Mouse (Mus musculus) 3134 (cell line): ENCODE results near the gene Csnk1g1.

Experiments
- DNase-seq: peaks from one replicate; pipeline ENCODE4 v3.0.0-alpha.2; 2011; ENCODE audit warnings: low spot score; ENCODE audit not compliant: insufficient read length; ENCODE audit errors: extremely low read depth

The Csnk1g1 gene

DNA sequence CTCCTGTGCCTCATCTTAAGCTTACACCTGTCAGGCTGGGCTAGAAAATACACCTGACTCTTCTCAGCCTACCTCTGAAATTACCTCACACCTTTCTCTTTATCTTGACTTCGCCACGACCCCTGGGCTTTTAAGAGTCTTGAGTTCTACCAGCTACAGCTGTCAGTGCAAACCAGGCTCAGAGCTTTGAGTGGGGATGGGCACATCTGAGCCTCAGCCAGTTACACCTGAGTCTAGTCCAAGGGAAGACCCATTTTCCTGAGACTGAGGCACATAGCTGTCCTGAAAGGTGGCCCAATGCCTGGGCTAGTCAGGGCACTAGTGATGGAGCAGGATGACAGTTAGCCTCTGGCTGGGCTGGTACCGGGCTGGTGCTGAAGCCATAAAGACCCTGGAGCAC, 158.1 kb downstream of the Csnk1g1 start:
- no peak for DNase-seq

GRCm38 (mm10) chr9:66067542-66067941, 158.8 kb downstream of the Csnk1g1 start:
- no peak for DNase-seq

- no peak for DNase-seq
These were observed 159.3 kb downstream of the Csnk1g1 start for GRCm38 (mm10) chr9:66068056-66068455.

- DNase-seq, result no peak
These were observed 160.3 kb downstream of the Csnk1g1 start for GRCm38 (mm10) chr9:66068971-66069391.

DNA sequence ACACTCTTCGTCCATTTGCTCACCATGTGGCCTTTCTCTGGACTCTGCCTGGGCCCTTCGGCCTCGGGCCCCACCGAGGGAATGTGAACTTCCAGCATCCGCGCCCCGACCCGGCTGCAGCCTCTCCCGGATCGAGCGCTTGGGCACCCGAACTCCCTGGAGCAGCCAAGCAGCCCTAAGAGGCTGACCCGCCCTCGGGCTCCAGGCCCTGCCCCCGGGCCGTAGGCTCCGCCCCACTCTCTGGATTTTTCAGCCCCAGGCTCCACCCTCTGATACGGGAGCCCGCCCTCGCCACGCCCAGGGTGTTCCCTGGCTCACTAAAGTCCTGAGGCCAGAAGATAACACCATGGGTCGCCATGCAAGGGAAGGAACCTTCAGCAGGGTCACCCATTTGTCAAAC, 160.9 kb downstream of the Csnk1g1 start, which contains the start of gene Snx22:
Snx22 (minus strand) TSS at position 137 of the 400 bp plus-strand sequence.
- peak; percentile 31 for DNase-seq

DNA sequence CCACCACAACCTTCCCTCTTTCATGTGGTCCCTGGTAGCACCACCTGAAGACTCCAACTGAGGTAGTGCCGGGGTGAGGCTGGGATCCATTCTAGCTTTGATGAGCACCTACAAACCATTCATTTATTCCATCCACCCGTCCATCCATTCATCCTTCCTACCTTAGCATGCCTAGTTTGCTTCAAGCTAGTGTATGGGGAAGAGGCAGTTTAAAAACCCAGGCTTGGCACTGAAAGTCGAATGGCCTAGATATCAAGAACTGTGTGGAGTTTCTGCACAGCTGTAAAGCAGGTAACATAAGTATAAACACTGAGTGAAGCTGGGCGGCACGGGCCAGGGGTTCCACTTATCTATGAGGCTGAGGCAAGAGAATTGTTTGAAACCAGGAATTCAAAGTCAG, 161.4 kb downstream of the Csnk1g1 start:
- no peak for DNase-seq

DNA sequence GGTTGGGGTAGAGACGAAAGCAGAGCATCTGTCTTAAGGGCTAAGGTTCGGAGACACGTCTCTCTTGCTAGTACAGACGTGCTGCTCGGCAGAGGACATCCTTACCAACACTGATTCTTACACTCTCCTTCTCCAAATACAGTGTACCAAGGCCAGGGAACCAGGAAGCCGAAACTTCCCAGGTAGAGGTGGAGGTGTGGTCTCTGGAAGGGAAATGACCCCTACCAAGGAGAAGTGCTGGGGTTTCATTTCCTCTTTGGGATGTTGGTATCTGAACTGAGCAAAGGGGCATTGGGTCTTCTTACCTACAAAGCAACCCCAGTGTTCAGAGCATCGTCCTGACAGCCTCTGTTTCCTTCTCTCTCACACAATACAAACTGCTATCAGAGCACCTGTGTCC, 164.0 kb downstream of the Csnk1g1 start:
- no peak for DNase-seq

GRCm38 (mm10) chr9:66078072-66078471, 169.3 kb downstream of the Csnk1g1 start:
- no peak for DNase-seq

- peak; percentile 62 for DNase-seq
These were observed 169.8 kb downstream of the Csnk1g1 start for GRCm38 (mm10) chr9:66078493-66078892.

DNA sequence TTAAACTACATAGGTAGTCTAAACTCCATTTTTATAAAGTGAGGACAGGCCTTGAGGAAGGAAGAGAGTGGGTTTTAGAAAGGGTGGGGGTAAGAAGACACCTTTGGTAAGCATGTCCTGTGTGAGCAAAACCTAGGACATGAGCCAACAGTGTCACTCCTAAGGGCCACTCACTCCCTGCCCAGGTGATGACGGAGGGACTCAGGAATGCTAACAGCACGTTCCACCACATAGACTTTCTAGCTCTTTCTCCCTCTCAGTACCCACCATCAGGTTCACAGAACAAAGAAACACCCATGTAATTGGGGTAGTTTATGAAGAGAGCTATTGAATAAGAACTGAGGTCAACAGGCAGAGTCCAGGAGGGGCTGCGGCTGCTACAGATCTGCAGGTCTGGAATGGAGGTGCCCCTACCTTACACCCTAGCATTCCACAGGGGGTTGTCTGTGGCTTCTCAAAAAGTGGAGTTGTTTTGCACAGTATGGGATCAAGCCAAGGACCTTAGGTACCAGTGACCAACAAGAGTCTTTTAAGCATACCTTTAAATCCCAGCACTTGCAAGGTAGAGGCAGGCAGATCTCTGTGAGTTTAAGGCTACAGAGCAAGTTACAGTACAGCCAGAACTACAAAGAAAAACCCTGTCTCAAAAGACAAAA, 172.2 kb downstream of the Csnk1g1 start:
- DNase-seq, result no peak

DNA sequence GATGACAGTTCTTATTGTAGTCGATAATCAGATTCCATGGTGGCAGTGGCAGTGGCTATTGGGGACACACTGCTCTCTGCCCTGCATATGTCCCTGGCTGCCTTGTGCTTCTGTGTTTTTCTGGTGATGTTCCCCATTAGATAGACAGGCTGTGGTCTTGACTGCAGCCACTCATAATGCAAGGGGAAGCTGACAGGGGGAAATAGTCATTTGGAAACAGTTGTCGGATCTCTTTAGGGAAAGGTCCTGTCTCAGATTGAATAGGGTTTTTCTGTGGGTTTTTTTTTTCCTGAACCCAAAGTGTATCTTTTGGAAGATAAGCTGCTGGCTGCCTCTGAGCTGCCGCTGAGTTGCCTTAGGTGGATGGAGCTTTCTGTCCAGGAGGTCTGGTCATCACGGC, 173.3 kb downstream of the Csnk1g1 start:
- DNase-seq, result no peak

DNA sequence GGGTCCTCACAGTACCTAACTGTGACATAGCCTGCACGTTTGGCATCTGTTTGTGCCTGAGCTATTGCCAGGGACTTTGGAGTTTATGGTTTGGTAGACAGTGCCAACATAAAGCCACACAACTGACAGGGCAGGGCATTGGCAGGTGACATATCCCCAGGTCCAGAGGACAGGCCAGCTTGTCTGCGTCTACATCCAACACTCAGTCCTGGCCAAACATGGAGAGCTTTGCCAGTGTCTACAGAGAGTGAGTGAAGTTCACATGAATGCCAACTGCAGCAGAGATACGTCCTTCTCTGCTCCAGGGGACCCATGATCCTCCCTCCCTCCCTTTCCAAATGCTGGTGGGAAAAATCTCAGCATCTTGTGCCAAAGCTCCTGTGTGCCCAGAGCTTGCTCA, 175.4 kb downstream of the Csnk1g1 start:
- DNase-seq, result no peak

GRCm38 (mm10) chr9:66087062-66087461, 178.3 kb downstream of the Csnk1g1 start:
- DNase-seq, result no peak

GRCm38 (mm10) chr9:66088411-66088810, 179.7 kb downstream of the Csnk1g1 start:
- no peak for DNase-seq

DNA sequence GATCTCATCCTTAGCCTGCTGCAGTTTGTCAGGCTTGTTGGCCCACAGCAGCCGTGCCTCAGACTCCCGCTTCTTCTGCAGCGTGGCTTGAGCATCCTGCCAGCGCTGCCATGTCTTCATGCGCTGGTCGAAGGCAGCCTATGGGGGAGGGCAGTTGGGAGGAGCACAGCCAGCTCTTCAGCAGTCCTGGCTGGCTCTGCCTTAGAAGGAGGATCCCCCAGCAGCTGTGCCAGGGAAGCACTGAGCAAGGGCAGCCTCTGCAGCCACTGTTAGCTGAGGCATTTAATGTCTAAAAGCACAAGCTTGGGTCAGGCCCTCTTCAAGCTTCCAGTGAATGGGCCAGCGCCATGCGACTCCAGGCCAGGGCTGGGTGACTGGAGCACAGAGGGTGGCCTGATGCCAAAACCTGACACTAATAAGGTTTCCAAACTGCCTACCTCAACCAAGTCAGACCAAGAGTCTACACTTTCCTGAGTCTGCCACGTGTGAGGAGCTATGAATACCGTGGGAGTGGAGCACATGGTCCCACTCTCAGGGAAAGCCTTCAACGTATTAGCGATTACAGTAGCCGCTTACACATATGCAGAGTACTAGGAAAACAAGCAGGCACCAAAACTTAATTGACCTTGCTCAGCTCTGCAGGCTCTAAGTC, 182.0 kb downstream of the Csnk1g1 start:
- DNase-seq, result no peak

- DNase-seq, result no peak
These were observed 182.9 kb downstream of the Csnk1g1 start for GRCm38 (mm10) chr9:66091327-66092231.

DNA sequence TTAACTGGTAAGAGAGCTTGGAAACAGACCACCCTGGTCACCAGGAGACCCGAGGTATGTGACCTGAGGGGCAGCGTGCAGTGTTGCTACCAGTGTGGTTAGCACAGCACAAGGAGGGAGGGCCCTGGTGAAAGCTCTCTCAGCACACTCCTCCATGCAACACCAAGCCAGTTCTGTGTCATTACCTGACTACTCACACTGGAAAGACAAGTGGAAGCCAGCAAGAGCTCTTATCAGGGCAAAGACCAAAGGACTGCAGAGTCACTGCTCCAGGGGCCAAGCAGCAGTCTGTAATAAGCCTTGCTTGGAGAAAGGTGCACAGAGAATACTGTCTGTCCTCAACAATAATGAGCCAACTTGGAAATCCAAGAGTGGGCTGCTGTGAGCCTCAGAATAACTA, 183.9 kb downstream of the Csnk1g1 start:
- DNase-seq, result no peak
